ENCODE assay signal across 22 mouse cellular contexts in the genomic region with DNA sequence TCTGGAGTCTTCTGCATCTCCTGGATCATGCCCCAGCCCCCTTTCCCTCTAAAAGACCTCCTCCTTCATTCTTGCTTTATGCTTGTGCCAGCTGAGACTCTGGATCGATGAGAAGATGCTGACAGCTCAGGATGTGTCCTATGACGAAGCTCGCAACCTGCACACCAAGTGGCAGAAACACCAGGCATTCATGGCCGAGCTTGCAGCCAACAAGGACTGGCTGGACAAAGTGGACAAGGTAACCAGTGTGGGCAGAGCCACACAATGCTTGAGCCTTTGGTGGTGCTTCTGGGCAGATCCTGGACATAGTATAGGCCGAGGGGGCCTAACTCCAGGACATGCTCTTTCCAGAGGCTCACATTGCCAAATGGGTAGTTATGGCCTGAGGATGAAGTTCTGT. TPM values are rescaled to one million over a fixed set of nuclear protein-coding genes. Genes with fewer than 3 reads are reported as not detected.
DNase-seq lines count a peak whose midpoint lies in the region; ATAC-seq lines count a peak whose summit lies in the region.
"Had no signal": no experiment of that assay in that cellular context is flagged by ENCODE, and none has a peak within 500 bp of the region (broad histone marks: within the 10 kb centered on the region; RNA-seq: fewer than 3 reads in every experiment).

No protein-coding gene starts in this region.

- H3K9me3 ChIP-seq in forebrain, embryonic 11.5 days (ENCODE audit: control insufficient read depth, low read length): no peaks in the 10 kb centered on the region
- no peaks in the 10 kb centered on the region for H3K9me3 ChIP-seq in forebrain, embryonic 14.5 days (replicated peaks; ENCODE audit: control insufficient read depth, low read length)
- no peaks in the 10 kb centered on the region for H3K9me3 ChIP-seq in heart, embryonic 10.5 days
- no peaks in the 10 kb centered on the region for H3K9me3 ChIP-seq in heart, embryonic 12.5 days (replicated peaks)
- no peaks in the 10 kb centered on the region for H3K9me3 ChIP-seq in limb, embryonic 11.5 days (ENCODE audit: control insufficient read depth, low read length)
- no peaks in the 10 kb centered on the region for H3K9me3 ChIP-seq in limb, embryonic 10.5 days (replicated peaks)
- H3K9me3 ChIP-seq: G1E had no signal

- no peak overlapping the region for H3K27ac ChIP-seq in forebrain, embryonic 11.5 days (ENCODE audit: low read depth, low read length)
- no peak overlapping the region for H3K27ac ChIP-seq in forebrain, embryonic 14.5 days (ENCODE audit: low read depth, low read length)
- no peak overlapping the region for H3K27ac ChIP-seq in heart, embryonic 10.5 days
- H3K27ac ChIP-seq in heart, embryonic 12.5 days (ENCODE audit: poor library complexity, severe bottlenecking): no peak overlapping the region
- H3K27ac ChIP-seq in limb, embryonic 11.5 days (replicated peaks; ENCODE audit: low read depth, low read length): no peak overlapping the region
- no peak overlapping the region for H3K27ac ChIP-seq in limb, embryonic 10.5 days

- no peak overlapping the region for H3K4me3 ChIP-seq in forebrain, embryonic 11.5 days (ENCODE audit: low read depth, low read length)
- H3K4me3 ChIP-seq in forebrain, embryonic 14.5 days (ENCODE audit: low read depth, low read length): no peak overlapping the region
- H3K4me3 ChIP-seq in heart, embryonic 10.5 days: no peak overlapping the region
- no peak overlapping the region for H3K4me3 ChIP-seq in heart, embryonic 12.5 days
- no peak overlapping the region for H3K4me3 ChIP-seq in limb, embryonic 11.5 days (ENCODE audit: low read depth, low read length)
- no peak overlapping the region for H3K4me3 ChIP-seq in limb, embryonic 10.5 days

- H3K4me1 ChIP-seq in forebrain, embryonic 11.5 days (replicated peaks; ENCODE audit: control insufficient read depth, insufficient read depth, low read length): no peaks in the 10 kb centered on the region
- H3K4me1 ChIP-seq in forebrain, embryonic 14.5 days (ENCODE audit: control insufficient read depth, insufficient read depth, low read length): no peaks in the 10 kb centered on the region
- H3K4me1 ChIP-seq in heart, embryonic 10.5 days: no peaks in the 10 kb centered on the region
- H3K4me1 ChIP-seq in heart, embryonic 12.5 days (replicated peaks): peaks cover 3% of the 10 kb centered on the region
- no peaks in the 10 kb centered on the region for H3K4me1 ChIP-seq in limb, embryonic 11.5 days (ENCODE audit: control insufficient read depth, insufficient read depth, low read length)
- H3K4me1 ChIP-seq in limb, embryonic 10.5 days: no peaks in the 10 kb centered on the region

- H3K36me3 ChIP-seq in forebrain, embryonic 11.5 days (ENCODE audit: control insufficient read depth, insufficient read depth, low read length): no peaks in the 10 kb centered on the region; the same call in 1 of the 2 replicates
- peaks cover 85% of the 10 kb centered on the region for H3K36me3 ChIP-seq in forebrain, embryonic 14.5 days (ENCODE audit: control insufficient read depth, insufficient read depth, low read length)
- no peaks in the 10 kb centered on the region for H3K36me3 ChIP-seq in heart, embryonic 10.5 days
- H3K36me3 ChIP-seq in heart, embryonic 12.5 days: peaks cover 2% of the 10 kb centered on the region; the same call in 1 of the 2 replicates
- H3K36me3 ChIP-seq in limb, embryonic 11.5 days (ENCODE audit: control insufficient read depth, insufficient read depth, low read length): no peaks in the 10 kb centered on the region; the same call in 1 of the 2 replicates
- peaks cover 46% of the 10 kb centered on the region for H3K36me3 ChIP-seq in limb, embryonic 10.5 days

- no peak for ATAC-seq in forebrain, embryonic 11.5 days (replicated peaks; ENCODE audit: low FRiP score)
- ATAC-seq in forebrain, embryonic 14.5 days: no peak
- no peak for ATAC-seq in heart, embryonic 12.5 days (ENCODE audit: insufficient number of reproducible peaks, low FRiP score)
- ATAC-seq in limb, embryonic 11.5 days (ENCODE audit: insufficient number of reproducible peaks, low FRiP score, low TSS enrichment, low read depth): no peak
- ATAC-seq: activated CD4-positive, CD25-positive, alpha-beta regulatory T cell, adult 4 months; CD4-positive, CD25-positive, alpha-beta regulatory T cell, adult 4 months; Patski had no signal

- no peak overlapping the region for H3K9ac ChIP-seq in forebrain, embryonic 11.5 days (ENCODE audit: low read length)
- no peak overlapping the region for H3K9ac ChIP-seq in forebrain, embryonic 14.5 days (ENCODE audit: low read length)
- no peak overlapping the region for H3K9ac ChIP-seq in heart, embryonic 12.5 days
- 0 out of 2 replicates have a peak overlapping the region, but pooled peaks have one; percentile 27 for H3K9ac ChIP-seq in limb, embryonic 11.5 days (ENCODE audit: low read length)

- H3K27me3 ChIP-seq in forebrain, embryonic 11.5 days (ENCODE audit: control insufficient read depth, insufficient read depth, low read length): no peaks in the 10 kb centered on the region
- no peaks in the 10 kb centered on the region for H3K27me3 ChIP-seq in forebrain, embryonic 14.5 days (replicated peaks; ENCODE audit: control insufficient read depth, insufficient read depth, low read length)
- H3K27me3 ChIP-seq in heart, embryonic 10.5 days (ENCODE audit: insufficient read depth, poor library complexity, severe bottlenecking): no peaks in the 10 kb centered on the region
- H3K27me3 ChIP-seq in heart, embryonic 12.5 days (replicated peaks): no peaks in the 10 kb centered on the region
- no peaks in the 10 kb centered on the region for H3K27me3 ChIP-seq in limb, embryonic 11.5 days (ENCODE audit: control insufficient read depth, insufficient read depth, low read length)
- no peaks in the 10 kb centered on the region for H3K27me3 ChIP-seq in limb, embryonic 10.5 days (ENCODE audit: low read depth, poor library complexity, severe bottlenecking)
- H3K27me3 ChIP-seq: CH12.LX, Patski had no signal

- 87% methylated on average over 5 of the region's 5 CpGs for WGBS in forebrain, embryonic 11.5 days
- whole genome bisulfite sequencing in forebrain, embryonic 14.5 days: 89% methylated on average over 5 of the region's 5 CpGs
- WGBS in heart, embryonic 10.5 days: 81% methylated on average over 5 of the region's 5 CpGs
- WGBS in heart, embryonic 12.5 days: 78% methylated on average over 5 of the region's 5 CpGs
- 90% methylated on average over 5 of the region's 5 CpGs for WGBS in limb, embryonic 11.5 days
- WGBS in limb, embryonic 10.5 days: 87% methylated on average over 5 of the region's 5 CpGs

- DNase-seq in forebrain, embryonic 11.5 days (ENCODE audit: low spot score): peak; percentile 19
- no peak for DNase-seq in forebrain, embryonic 14.5 days (ENCODE audit: low spot score)
- peak; percentile 73 for DNase-seq in heart, adult 11 months
- no peak for DNase-seq in heart, adult 9 months (ENCODE audit: low spot score in 2 of 2)
- peak; percentile 57 for DNase-seq in heart, embryonic 10.5 days (ENCODE audit: low spot score)
- no peak for DNase-seq in limb, embryonic 11.5 days (ENCODE audit: low spot score)
- DNase-seq in limb, embryonic 10.5 days (ENCODE audit: low spot score): no peak
- DNase-seq: adrenal gland, adult 2 months; adrenal gland, adult 8-10 months; adrenal gland, postnatal 10 days; adrenal gland, postnatal 14 days; adrenal gland, postnatal 25 days; adrenal gland, postnatal 36 days; B cell, adult 2 months; cerebellum, adult 11 months; cerebellum, adult 11-12 months had no signal

- no peak overlapping the region for H3K4me2 ChIP-seq in forebrain, embryonic 11.5 days (ENCODE audit: low read depth, low read length, severe bottlenecking)
- H3K4me2 ChIP-seq in forebrain, embryonic 14.5 days (ENCODE audit: low read length): no peak overlapping the region
- H3K4me2 ChIP-seq in heart, embryonic 12.5 days: no peak overlapping the region
- no peak overlapping the region for H3K4me2 ChIP-seq in limb, embryonic 11.5 days (ENCODE audit: low read depth, severe bottlenecking)

RNA-seq across cellular contexts. Expression of a gene that starts 16.5 kb away (rescaled TPM):
- polyA plus RNA-seq in forebrain, embryonic 11.5 days (2014; fragmentation: Nextera tagmentation; extraction: Ambion mirVana): 136 and 139 TPM in 2 replicates
- 185 and 194 TPM in 2 replicates for polyA plus RNA-seq in forebrain, embryonic 14.5 days (2014; fragmentation: Nextera tagmentation; extraction: Ambion mirVana)
- polyA plus RNA-seq in heart, embryonic 10.5 days (2016; fragmentation: Nextera tagmentation; extraction: Ambion mirVana): 44.8 and 59.1 TPM in 2 replicates
- polyA plus RNA-seq in heart, embryonic 12.5 days (2016; fragmentation: Nextera tagmentation; extraction: Ambion mirVana): 36.2 and 41.2 TPM in 2 replicates
- polyA plus RNA-seq in limb, embryonic 11.5 days (2014; fragmentation: Nextera tagmentation; extraction: Ambion mirVana): 107 TPM in 2 replicates
- polyA plus RNA-seq in limb, embryonic 10.5 days (2016; fragmentation: Nextera tagmentation; extraction: Ambion mirVana): 87.3 and 113 TPM in 2 replicates

RNA-seq across cellular contexts. Expression of a gene that starts 28.8 kb away (rescaled TPM):
- 15.2 and 16.7 TPM in 2 replicates for polyA plus RNA-seq in forebrain, embryonic 11.5 days (2014; fragmentation: Nextera tagmentation; extraction: Ambion mirVana)
- 25.0 and 31.9 TPM in 2 replicates for polyA plus RNA-seq in forebrain, embryonic 14.5 days (2014; fragmentation: Nextera tagmentation; extraction: Ambion mirVana)
- 0.57 and 1.6 TPM in 2 replicates for polyA plus RNA-seq in heart, embryonic 10.5 days (2016; fragmentation: Nextera tagmentation; extraction: Ambion mirVana)
- polyA plus RNA-seq in heart, embryonic 12.5 days (2016; fragmentation: Nextera tagmentation; extraction: Ambion mirVana): 0.26 TPM in 2 replicates
- polyA plus RNA-seq in limb, embryonic 11.5 days (2014; fragmentation: Nextera tagmentation; extraction: Ambion mirVana): 2.1 and 2.5 TPM in 2 replicates
- 3.4 and 4.2 TPM in 2 replicates for polyA plus RNA-seq in limb, embryonic 10.5 days (2016; fragmentation: Nextera tagmentation; extraction: Ambion mirVana)

RNA-seq across cellular contexts. Expression of a gene that starts 41.3 kb away (rescaled TPM):
- polyA plus RNA-seq in forebrain, embryonic 11.5 days (2014; fragmentation: Nextera tagmentation; extraction: Ambion mirVana): 4.6 and 4.9 TPM in 2 replicates
- 4.1 and 5.0 TPM in 2 replicates for polyA plus RNA-seq in forebrain, embryonic 14.5 days (2014; fragmentation: Nextera tagmentation; extraction: Ambion mirVana)
- 2.1 and 2.2 TPM in 2 replicates for polyA plus RNA-seq in heart, embryonic 10.5 days (2016; fragmentation: Nextera tagmentation; extraction: Ambion mirVana)
- polyA plus RNA-seq in heart, embryonic 12.5 days (2016; fragmentation: Nextera tagmentation; extraction: Ambion mirVana): 1.2 and 2.0 TPM in 2 replicates
- polyA plus RNA-seq in limb, embryonic 11.5 days (2014; fragmentation: Nextera tagmentation; extraction: Ambion mirVana): 2.9 and 5.0 TPM in 2 replicates
- 1.5 and 4.5 TPM in 2 replicates for polyA plus RNA-seq in limb, embryonic 10.5 days (2016; fragmentation: Nextera tagmentation; extraction: Ambion mirVana)
- polyA plus RNA-seq: activated CD4-positive, CD25-positive, alpha-beta regulatory T cell, adult 4 months; CD4-positive, CD25-positive, alpha-beta regulatory T cell, adult 4 months; G1E had no signal

RNA-seq across cellular contexts. Expression of a gene that starts 53.9 kb away (rescaled TPM):
- polyA plus RNA-seq in forebrain, embryonic 11.5 days (2014; fragmentation: Nextera tagmentation; extraction: Ambion mirVana): 100 and 110 TPM in 2 replicates
- polyA plus RNA-seq in forebrain, embryonic 14.5 days (2014; fragmentation: Nextera tagmentation; extraction: Ambion mirVana): 132 and 140 TPM in 2 replicates
- polyA plus RNA-seq in heart, embryonic 10.5 days (2016; fragmentation: Nextera tagmentation; extraction: Ambion mirVana): 59.6 and 68.1 TPM in 2 replicates
- polyA plus RNA-seq in heart, embryonic 12.5 days (2016; fragmentation: Nextera tagmentation; extraction: Ambion mirVana): 39.8 and 46.8 TPM in 2 replicates
- 105 and 109 TPM in 2 replicates for polyA plus RNA-seq in limb, embryonic 11.5 days (2014; fragmentation: Nextera tagmentation; extraction: Ambion mirVana)
- polyA plus RNA-seq in limb, embryonic 10.5 days (2016; fragmentation: Nextera tagmentation; extraction: Ambion mirVana): 91.5 and 108 TPM in 2 replicates

Comparison
In these comparisons a context has a peak if more than half of its experiments do, and no peak if none do; other contexts are left out.
1. DNase-seq: peak in forebrain, embryonic 11.5 days (single experiment), heart, adult 11 months (single experiment) and heart, embryonic 10.5 days (single experiment); none in forebrain, embryonic 14.5 days (single experiment), heart, adult 9 months (0 of 2), limb, embryonic 11.5 days (single experiment) and limb, embryonic 10.5 days (single experiment).